Mouse (Mus musculus): Measurements from ENCODE around the gene Zan. TPM values are rescaled to one million over a fixed set of nuclear protein-coding genes. Genes with fewer than 3 reads are reported as not detected.

Zan gene
- total and polyA plus RNA-seq, 3 experiments: 0.15 TPM; not detected in 2

DNA sequence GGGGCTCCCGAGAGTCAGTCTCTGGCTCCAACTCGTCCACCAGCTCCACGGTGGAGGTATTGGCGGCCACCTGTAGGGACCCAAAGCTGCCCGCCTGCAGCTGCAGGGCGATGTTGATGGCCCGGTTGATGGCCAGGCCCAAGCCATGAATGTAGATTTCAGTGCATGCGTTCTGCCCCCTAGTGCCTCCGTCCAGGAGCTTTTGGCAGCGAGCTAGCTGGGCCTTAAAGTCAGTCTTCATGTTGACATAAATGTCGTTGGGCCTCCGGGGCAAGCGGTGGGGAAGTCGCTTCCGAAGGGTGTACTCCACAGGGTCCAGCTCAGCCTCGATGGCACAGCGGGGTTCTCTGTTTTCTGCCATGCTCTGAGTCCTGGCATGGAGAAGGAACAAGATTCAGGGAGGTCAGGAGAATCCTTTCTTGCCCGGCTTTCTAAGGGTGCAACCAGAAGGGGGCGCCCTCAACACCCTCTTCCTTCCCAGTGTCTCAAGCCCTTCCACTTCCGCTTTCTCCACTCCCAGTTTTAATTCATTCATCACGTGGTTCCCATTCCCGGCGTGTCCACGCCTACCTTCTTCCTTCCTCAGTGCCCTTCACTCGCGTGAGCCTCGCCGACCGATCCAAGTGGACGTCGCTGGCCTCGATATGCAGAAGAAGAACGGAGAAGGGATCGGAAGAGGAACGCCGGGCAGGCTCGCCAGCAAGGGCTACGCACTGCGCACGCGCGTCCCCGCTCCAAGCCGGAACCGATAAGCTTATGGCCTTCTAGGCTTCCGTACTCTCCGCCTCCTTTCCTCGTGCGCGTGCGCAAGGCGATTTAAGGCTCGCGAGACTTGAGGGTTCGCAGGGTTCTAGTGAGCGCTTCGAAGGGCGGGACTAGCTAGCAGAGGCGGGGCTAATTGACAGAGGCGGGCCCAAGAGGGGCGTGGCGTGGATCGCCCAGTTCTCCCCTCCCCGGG lies 25.1 kb upstream of the Zan start, which contains the start of gene Pop7:
Pop7 (minus strand) TSS at position 810 of the 958 bp plus-strand sequence.
- H3K79me2 ChIP-seq (ENCODE audit: control insufficient read depth, insufficient read depth, low read length, poor library complexity): peaks cover 13% of the 10 kb centered on the region
- H3K36me3 ChIP-seq (ENCODE audit: control insufficient read depth in 1 of 2, insufficient read depth in 2 of 2, low read length in 2 of 2): peaks cover 0 to 19% of the 10 kb centered on the region in 2 experiments; a peak in 3 of 4 replicates
- DNase-seq (ENCODE audit: low read depth, low spot score): peak; percentile 99
- H3K27ac ChIP-seq (ENCODE audit: control insufficient read depth, low read depth, low read length): peak within 1 kb of the TSS; percentile 97
- H3K4me1 ChIP-seq (ENCODE audit: control insufficient read depth in 1 of 2, insufficient read depth in 2 of 2, low read length in 2 of 2): peaks cover 4 to 11% of the 10 kb centered on the region in 2 experiments; a peak in 3 of 4 replicates
- no peaks in the 10 kb centered on the region for H3K9me3 ChIP-seq (replicated peaks; ENCODE audit: insufficient read depth, low read length)
- peak within 1 kb of the TSS; percentile 88 for H3K9ac ChIP-seq (ENCODE audit: control insufficient read depth, low read depth, low read length, poor library complexity, severe bottlenecking)
- peaks cover 0 to 2% of the 10 kb centered on the region in 2 experiments; a peak in 1 of 4 replicates for H3K27me3 ChIP-seq (ENCODE audit: control insufficient read depth in 1 of 2, insufficient read depth in 2 of 2, low read length in 2 of 2)
- peak within 1 kb of the TSS; percentile 76 to 82 for H3K4me3 ChIP-seq (ENCODE audit: control insufficient read depth in 1 of 2, insufficient read depth in 1 of 2, low read depth in 2 of 2, low read length in 2 of 2)
- TF ChIP-seq HCFC1 (IDR thresholded peaks at IDR 0.05; ENCODE audit: low read depth, low read length) (peak; percentile 93), MAX (IDR thresholded peaks at IDR 0.05; ENCODE audit: low read length) (peak; percentile 89), ZMIZ1 (IDR thresholded peaks at IDR 0.05; ENCODE audit: low read depth, low read length) (no peak), NRF1 (IDR thresholded peaks at IDR 0.05; ENCODE audit: insufficient read depth, low read depth, low read length, poor library complexity, severe bottlenecking) (peak; percentile 100), NELFE (IDR thresholded peaks at IDR 0.05; ENCODE audit: low read depth, low read length) (peak; percentile 80), RAD21 (IDR thresholded peaks at IDR 0.05; ENCODE audit: low read depth, low read length) (peak; percentile 19), GABPA (IDR thresholded peaks at IDR 0.05; ENCODE audit: low read depth, low read length) (no peak), JUND (IDR thresholded peaks at IDR 0.05; ENCODE audit: low read depth, low read length) (no peak), ZNF384 (IDR thresholded peaks at IDR 0.05; ENCODE audit: low read depth, low read length) (no peak), EP300 (IDR thresholded peaks at IDR 0.05; ENCODE audit: low read depth in 1 of 2, low read length in 2 of 2) (no peak), ZKSCAN1 (IDR thresholded peaks at IDR 0.05; ENCODE audit: low read depth, low read length) (0 out of 2 replicates have a peak, but pooled peaks have one; percentile 16), MEF2A (IDR thresholded peaks at IDR 0.05; ENCODE audit: extremely low read depth, insufficient replicate concordance, low read depth, low read length, poor library complexity, severe bottlenecking) (no peak), MAZ (IDR thresholded peaks at IDR 0.05; ENCODE audit: low read depth, low read length) (peak; percentile 37; the same call in 1 of the 2 replicates), ETS1 (IDR thresholded peaks at IDR 0.05; ENCODE audit: low read depth, low read length) (no peak), SMC3 (IDR thresholded peaks at IDR 0.05; ENCODE audit: low read depth, low read length) (peak; percentile 41), MYB (IDR thresholded peaks at IDR 0.05; ENCODE audit: low read depth, low read length) (no peak), ELF1 (IDR thresholded peaks at IDR 0.05; ENCODE audit: low read depth, low read length) (peak; percentile 92), GATA1 (IDR thresholded peaks at IDR 0.05; ENCODE audit: low read depth, low read length) (peak; percentile 88), UBTF (IDR thresholded peaks at IDR 0.05; ENCODE audit: borderline replicate concordance, insufficient read depth, low read depth, low read length) (no peak; the same call in 1 of the 2 replicates), USF2 (IDR thresholded peaks at IDR 0.05; ENCODE audit: borderline replicate concordance in 1 of 2, insufficient read depth in 1 of 2, low read depth in 1 of 2, low read length in 2 of 2) (peak in 1 of 2 experiments; percentile 65; a peak in 3 of 4 replicates), POLR2AphosphoS5 (IDR thresholded peaks at IDR 0.05; ENCODE audit: borderline replicate concordance, low read depth, low read length) (no peak), MXI1 (IDR thresholded peaks at IDR 0.05; ENCODE audit: low read depth, low read length) (peak; percentile 91), TBP (IDR thresholded peaks at IDR 0.05; ENCODE audit: low read depth, low read length) (0 out of 2 replicates have a peak, but pooled peaks have one; percentile 18), POLR2AphosphoS2 (IDR thresholded peaks at IDR 0.05; ENCODE audit: low read length) (peak; percentile 82), SIN3A (IDR thresholded peaks at IDR 0.05; ENCODE audit: low read length) (peak; percentile 82), TAL1 (IDR thresholded peaks at IDR 0.05; ENCODE audit: low read length) (no peak), MAFK (IDR thresholded peaks at IDR 0.05; ENCODE audit: borderline replicate concordance, low read depth, low read length) (no peak), BHLHE40 (IDR thresholded peaks at IDR 0.05; ENCODE audit: borderline replicate concordance, low read depth, low read length) (no peak), ZC3H11A (IDR thresholded peaks at IDR 0.05; ENCODE audit: low read depth, low read length) (no peak), MYC (IDR thresholded peaks at IDR 0.05; ENCODE audit: low read depth, low read length) (peak; percentile 96), USF1 (IDR thresholded peaks at IDR 0.05; ENCODE audit: low read depth, low read length) (peak; percentile 95), RCOR1 (IDR thresholded peaks at IDR 0.05; ENCODE audit: low read depth, low read length) (no peak), CHD2 (IDR thresholded peaks at IDR 0.05; ENCODE audit: low read length) (peak; percentile 96), CHD1 (IDR thresholded peaks at IDR 0.05; ENCODE audit: low read depth, low read length) (no peak; the same call in 1 of the 2 replicates)
